19 mouse cellular contexts compared by ENCODE assay signal in genomic region chr1:84056884-84057630, GRCm38 (mm10).
DNase-seq lines count a peak whose midpoint lies in the region; ATAC-seq lines count a peak whose summit lies in the region.
"Had no signal": no experiment of that assay in that cellular context is flagged by ENCODE, and none has a peak within 500 bp of the region (broad histone marks: within the 10 kb centered on the region; RNA-seq: fewer than 3 reads in every experiment).

No protein-coding gene starts in this region.

- ATAC-seq in embryonic facial prominence, embryonic 11.5 days (replicated peaks; ENCODE audit: insufficient number of reproducible peaks, low FRiP score, low TSS enrichment, low read depth) = no peak
- ATAC-seq in hindbrain, embryonic 14.5 days (ENCODE audit: low FRiP score) = peak; percentile 21; the same call in 1 of the 2 replicates
- no peak for ATAC-seq in hindbrain, embryonic 12.5 days (ENCODE audit: low FRiP score)
- ATAC-seq: hindbrain, postnatal 0 days had no signal

- no peaks in the 10 kb centered on the region for H3K36me3 ChIP-seq in embryonic facial prominence, embryonic 11.5 days (replicated peaks; ENCODE audit: control insufficient read depth, insufficient read depth, low read depth, low read length)
- H3K36me3 ChIP-seq in embryonic facial prominence, embryonic 10.5 days (replicated peaks) = no peaks in the 10 kb centered on the region
- H3K36me3 ChIP-seq in hindbrain, embryonic 14.5 days (replicated peaks; ENCODE audit: control insufficient read depth, insufficient read depth) = no peaks in the 10 kb centered on the region
- H3K36me3 ChIP-seq in hindbrain, embryonic 12.5 days = no peaks in the 10 kb centered on the region
- H3K36me3 ChIP-seq: limb, embryonic 15.5 days had no signal

- no peak overlapping the region for H3K4me3 ChIP-seq in embryonic facial prominence, embryonic 11.5 days (ENCODE audit: low read depth, low read length)
- H3K4me3 ChIP-seq in embryonic facial prominence, embryonic 10.5 days = no peak overlapping the region
- H3K4me3 ChIP-seq in hindbrain, embryonic 14.5 days (replicated peaks; ENCODE audit: low read length) = no peak overlapping the region
- H3K4me3 ChIP-seq in hindbrain, embryonic 12.5 days = no peak overlapping the region
- H3K4me3 ChIP-seq: layer of hippocampus, adult 2 months; limb, embryonic 15.5 days had no signal

- H3K9ac ChIP-seq in embryonic facial prominence, embryonic 11.5 days (replicated peaks; ENCODE audit: low read length) = no peak overlapping the region
- H3K9ac ChIP-seq in hindbrain, embryonic 14.5 days = no peak overlapping the region
- H3K9ac ChIP-seq in hindbrain, embryonic 12.5 days = no peak overlapping the region
- H3K9ac ChIP-seq: limb, embryonic 15.5 days had no signal

- no peaks in the 10 kb centered on the region for H3K9me3 ChIP-seq in embryonic facial prominence, embryonic 11.5 days (replicated peaks; ENCODE audit: control insufficient read depth, low read length)
- H3K9me3 ChIP-seq in embryonic facial prominence, embryonic 10.5 days = no peaks in the 10 kb centered on the region
- no peaks in the 10 kb centered on the region for H3K9me3 ChIP-seq in hindbrain, embryonic 14.5 days (ENCODE audit: control insufficient read depth, low read length)
- no peaks in the 10 kb centered on the region for H3K9me3 ChIP-seq in hindbrain, embryonic 12.5 days (replicated peaks)
- H3K9me3 ChIP-seq: limb, embryonic 15.5 days had no signal

- no peak overlapping the region for H3K4me2 ChIP-seq in embryonic facial prominence, embryonic 11.5 days (ENCODE audit: low read depth, low read length)
- H3K4me2 ChIP-seq in hindbrain, embryonic 14.5 days (replicated peaks) = no peak overlapping the region
- H3K4me2 ChIP-seq in hindbrain, embryonic 12.5 days (replicated peaks) = no peak overlapping the region
- H3K4me2 ChIP-seq: limb, embryonic 15.5 days had no signal

- peak; percentile 4 for DNase-seq in embryonic facial prominence, embryonic 11.5 days (ENCODE audit: low spot score)
- no peak for DNase-seq in embryonic facial prominence, embryonic 10.5 days (ENCODE audit: low spot score)
- no peak for DNase-seq in hindbrain, embryonic 14.5 days (ENCODE audit: low spot score)
- peak; percentile 51 for DNase-seq in brain, adult 2 months (ENCODE audit: low read depth, low spot score)
- peak; percentile 18 to 34 for DNase-seq in cerebellum, postnatal 10 days
- DNase-seq in right cerebral cortex, postnatal 14 days = no peak
- DNase-seq in layer of hippocampus, postnatal 25 days (ENCODE audit: extremely low spot score in 1 of 2, low spot score in 1 of 2) = no peak
- DNase-seq: adrenal gland, postnatal 10 days; gastrocnemius, postnatal 14 days; kidney, adult 18-20 months; kidney, postnatal 10 days; lung, adult 18-20 months; right cerebral cortex, postnatal 4 days; thymus, postnatal 14 days had no signal

- no peak overlapping the region for H3K27ac ChIP-seq in embryonic facial prominence, embryonic 11.5 days (replicated peaks; ENCODE audit: low read depth, low read length)
- no peak overlapping the region for H3K27ac ChIP-seq in embryonic facial prominence, embryonic 10.5 days (replicated peaks)
- H3K27ac ChIP-seq in hindbrain, embryonic 14.5 days = peak overlapping the region; percentile 26
- H3K27ac ChIP-seq in hindbrain, embryonic 12.5 days = no peak overlapping the region; the same call in 1 of the 2 replicates
- H3K27ac ChIP-seq: hindbrain, postnatal 0 days; layer of hippocampus, adult 2 months; limb, embryonic 15.5 days had no signal

- no peaks in the 10 kb centered on the region for H3K27me3 ChIP-seq in embryonic facial prominence, embryonic 11.5 days (ENCODE audit: control insufficient read depth, insufficient read depth, low read length)
- H3K27me3 ChIP-seq in embryonic facial prominence, embryonic 10.5 days (replicated peaks; ENCODE audit: low read depth, poor library complexity, severe bottlenecking) = no peaks in the 10 kb centered on the region
- no peaks in the 10 kb centered on the region for H3K27me3 ChIP-seq in hindbrain, embryonic 14.5 days (ENCODE audit: control insufficient read depth, insufficient read depth, low read length)
- no peaks in the 10 kb centered on the region for H3K27me3 ChIP-seq in hindbrain, embryonic 12.5 days
- H3K27me3 ChIP-seq: CH12.LX; limb, embryonic 15.5 days had no signal

- 66% methylated on average over 5 of the region's 5 CpGs for WGBS in embryonic facial prominence, embryonic 11.5 days
- 74% methylated on average over 5 of the region's 5 CpGs for WGBS in embryonic facial prominence, embryonic 10.5 days
- WGBS in hindbrain, embryonic 14.5 days = 58% methylated on average over 5 of the region's 5 CpGs
- WGBS in hindbrain, embryonic 12.5 days = 70% methylated on average over 5 of the region's 5 CpGs

- H3K4me1 ChIP-seq in embryonic facial prominence, embryonic 11.5 days (ENCODE audit: control insufficient read depth, insufficient read depth, low read length) = no peaks in the 10 kb centered on the region
- H3K4me1 ChIP-seq in embryonic facial prominence, embryonic 10.5 days = peaks cover 12% of the 10 kb centered on the region
- H3K4me1 ChIP-seq in hindbrain, embryonic 14.5 days (replicated peaks; ENCODE audit: control insufficient read depth, insufficient read depth, low read length) = peaks cover 23% of the 10 kb centered on the region
- H3K4me1 ChIP-seq in hindbrain, embryonic 12.5 days = peaks cover 14% of the 10 kb centered on the region
- H3K4me1 ChIP-seq: limb, embryonic 15.5 days had no signal

Comparison
In these comparisons a context has a peak if more than half of its experiments do, and no peak if none do; other contexts are left out.
1. DNase-seq: peak in embryonic facial prominence, embryonic 11.5 days (single experiment), brain, adult 2 months (single experiment) and cerebellum, postnatal 10 days (2 of 2); none in embryonic facial prominence, embryonic 10.5 days (single experiment), hindbrain, embryonic 14.5 days (single experiment), right cerebral cortex, postnatal 14 days (single experiment) and layer of hippocampus, postnatal 25 days (0 of 2).